Mouse (Mus musculus) mouse trophoblast stem cell (cell line): Measurements from ENCODE around the gene Klhl8.
"Not testable (repeated sequence)": the region's sequence is repeated elsewhere in the genome, so short reads cannot be mapped to it uniquely, and the experiment has no call there.

ENCODE experiments used
- in situ Hi-C, 2 experiments: fragments of 300-500 bp; cut with MseI, MboI; formaldehyde crosslinking; loops; 2 replicates in 1 of 2; 3 replicates in 1 of 2; pipeline ENCODE4 v1.15.1; 2025

Gene Klhl8

DNA sequence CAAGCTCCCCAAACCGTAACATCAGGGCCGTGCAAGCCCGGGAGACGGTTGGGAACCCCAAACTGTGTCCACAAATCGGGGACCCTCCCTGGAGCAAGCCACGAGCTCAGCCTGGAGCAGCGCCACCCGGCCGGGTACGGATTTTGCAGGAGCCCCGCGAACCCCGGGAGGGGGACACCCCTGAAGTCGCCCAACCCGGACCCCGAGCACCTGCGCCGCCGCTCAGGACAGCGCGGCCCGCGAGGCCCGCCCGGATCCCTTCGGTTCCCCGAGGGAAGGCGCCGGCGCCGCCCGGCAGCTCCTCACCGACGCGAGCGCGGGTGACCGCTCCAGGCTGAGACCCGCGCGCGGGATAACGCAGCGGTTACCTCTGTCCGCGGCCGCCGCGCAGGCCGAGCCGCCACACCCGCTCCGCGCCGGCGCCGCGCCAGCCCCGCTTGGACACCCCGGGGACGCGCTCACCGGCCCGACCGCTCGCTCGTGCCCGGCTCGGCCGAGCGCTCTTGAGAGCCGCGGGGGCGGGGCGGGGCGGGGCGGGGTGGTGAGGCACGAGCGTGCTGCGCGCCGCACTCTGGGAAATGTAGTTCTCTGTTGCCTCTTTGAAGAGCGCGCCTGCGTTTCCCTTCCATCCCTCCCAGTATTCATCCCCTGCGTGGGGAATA lies at the start of gene Klhl8:
Gene Klhl8 (minus strand): TSS at position 512 of the 662 bp plus-strand sequence.
- in situ Hi-C loops: no loop called here

DNA sequence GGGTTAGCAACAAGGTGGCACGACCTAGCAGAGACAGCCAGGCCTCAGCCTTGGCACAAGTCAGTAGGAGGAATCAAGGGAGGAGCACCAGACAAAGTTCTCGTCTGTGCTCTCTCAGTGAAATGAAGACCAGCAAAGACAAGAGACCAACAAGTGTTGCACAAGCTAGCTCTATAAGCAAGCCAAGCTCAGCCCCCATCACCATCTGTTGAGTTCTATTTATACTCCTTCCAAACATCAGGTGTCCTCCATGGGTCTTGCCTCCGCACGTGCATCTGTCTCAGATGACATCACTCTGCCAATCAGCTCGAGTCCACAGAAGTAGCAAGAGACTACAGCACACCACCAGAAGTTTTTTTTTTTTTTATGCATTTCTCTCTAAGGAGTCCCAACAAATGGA lies 43.6 kb upstream of the Klhl8 start:
- in situ Hi-C loops: no loop called here

DNA sequence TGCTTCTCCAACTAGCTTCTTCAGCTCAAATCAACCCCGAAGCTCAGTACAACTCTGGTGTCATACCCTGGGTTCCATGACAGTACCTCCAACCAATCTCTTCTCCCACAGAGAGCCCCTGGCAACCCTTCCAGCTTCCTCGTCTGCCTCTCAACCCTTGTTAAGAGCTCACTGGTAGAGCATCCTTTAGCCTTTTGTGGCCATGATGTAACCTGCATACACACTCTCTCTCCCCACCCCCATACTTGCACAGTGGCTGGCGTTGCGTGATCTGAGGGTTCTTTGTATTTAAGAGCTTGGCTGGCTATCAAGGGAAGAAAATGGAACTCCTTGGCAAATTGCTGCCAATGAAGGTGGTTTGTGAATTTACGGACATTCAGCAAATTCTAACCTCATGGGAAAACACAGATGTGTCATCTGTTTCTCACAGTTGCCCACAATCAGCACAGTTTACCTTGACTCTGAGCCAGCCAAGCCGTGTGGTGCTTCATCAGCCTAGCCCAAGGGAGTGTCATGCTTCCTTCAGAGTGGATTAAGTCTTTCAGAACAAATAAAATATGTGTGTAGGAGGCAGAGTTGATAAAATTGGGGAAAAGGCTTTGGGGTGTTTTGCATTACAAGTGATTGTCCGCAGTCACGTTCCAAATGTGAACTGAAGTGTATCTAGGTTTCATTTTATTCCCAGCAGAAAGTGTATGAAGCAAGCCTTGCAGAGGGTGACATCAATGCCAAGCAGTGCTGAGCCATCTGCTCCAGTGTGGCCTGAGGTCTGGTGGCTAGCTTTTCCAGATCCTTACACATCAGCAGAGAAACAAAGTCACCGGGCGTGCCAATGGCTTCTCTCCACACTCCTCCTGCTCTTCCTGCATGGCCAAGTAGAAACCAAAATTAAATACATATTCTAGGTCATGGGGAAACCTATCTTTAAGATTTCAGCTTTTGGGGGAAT lies 42.4 kb upstream of the Klhl8 start:
- in situ Hi-C loops: no loop called here

DNA sequence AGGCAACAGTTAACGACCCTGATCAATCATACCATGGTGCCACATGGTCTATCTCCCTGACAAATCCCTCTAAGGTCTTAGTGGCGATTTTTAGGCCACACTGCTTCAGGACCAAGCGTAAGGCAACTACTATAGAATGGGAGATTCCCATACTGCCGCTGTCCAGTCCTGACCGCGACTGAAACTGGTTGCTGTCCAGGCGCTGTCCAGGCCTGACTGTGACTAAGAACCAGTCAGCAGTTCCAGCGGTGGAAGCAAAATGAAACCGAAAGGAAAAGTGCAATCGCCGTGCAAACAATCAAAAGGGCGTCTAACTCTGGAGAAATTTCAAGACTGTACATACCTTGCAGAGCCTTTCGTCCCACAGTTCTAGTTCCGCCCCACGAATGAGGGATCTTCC lies 39.1 kb upstream of the Klhl8 start:
- in situ Hi-C loops: not testable (repeated sequence)

GRCm38 (mm10) chr5:103943183-103943582 lies 32.1 kb upstream of the Klhl8 start:
- in situ Hi-C loops: no loop called here

GRCm38 (mm10) chr5:103939856-103940255 lies 28.8 kb upstream of the Klhl8 start:
- in situ Hi-C loops: no loop called here

DNA sequence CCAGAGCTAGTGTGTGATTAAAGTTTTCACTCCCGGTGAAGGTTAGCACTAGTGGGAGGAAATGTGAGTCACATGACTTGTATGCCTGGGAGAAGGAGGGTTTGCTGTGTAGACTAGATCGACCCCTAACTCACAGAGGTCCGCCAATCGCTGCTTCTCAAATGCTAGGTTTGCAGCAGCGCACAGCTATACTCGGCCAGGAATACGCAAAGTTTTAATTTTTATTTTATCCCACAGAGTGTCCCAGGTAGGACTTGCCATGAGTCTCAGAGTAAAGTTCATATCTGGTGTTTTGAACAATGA lies 28.2 kb upstream of the Klhl8 start:
- in situ Hi-C loops: no loop called here

- in situ Hi-C loops: no loop called here
These were observed 27.7 kb upstream of the Klhl8 start for GRCm38 (mm10) chr5:103938547-103939349.

- in situ Hi-C loops: no loop called here
These were observed 26.0 kb upstream of the Klhl8 start for GRCm38 (mm10) chr5:103936906-103937589.

GRCm38 (mm10) chr5:103931924-103932323 lies 20.9 kb upstream of the Klhl8 start:
- in situ Hi-C loops: not testable (repeated sequence)

- in situ Hi-C loops: no loop called here
These were observed 19.5 kb upstream of the Klhl8 start for GRCm38 (mm10) chr5:103930511-103930910.

- in situ Hi-C loops: no loop called here
These were observed 17.1 kb upstream of the Klhl8 start for GRCm38 (mm10) chr5:103928196-103928550.

- in situ Hi-C loops: no loop called here
These were observed 16.6 kb upstream of the Klhl8 start for GRCm38 (mm10) chr5:103927429-103928195.

GRCm38 (mm10) chr5:103926398-103926797 lies 15.3 kb upstream of the Klhl8 start:
- in situ Hi-C loops: no loop called here

- in situ Hi-C loops: no loop called here
These were observed 12.7 kb upstream of the Klhl8 start for GRCm38 (mm10) chr5:103923755-103924154.

DNA sequence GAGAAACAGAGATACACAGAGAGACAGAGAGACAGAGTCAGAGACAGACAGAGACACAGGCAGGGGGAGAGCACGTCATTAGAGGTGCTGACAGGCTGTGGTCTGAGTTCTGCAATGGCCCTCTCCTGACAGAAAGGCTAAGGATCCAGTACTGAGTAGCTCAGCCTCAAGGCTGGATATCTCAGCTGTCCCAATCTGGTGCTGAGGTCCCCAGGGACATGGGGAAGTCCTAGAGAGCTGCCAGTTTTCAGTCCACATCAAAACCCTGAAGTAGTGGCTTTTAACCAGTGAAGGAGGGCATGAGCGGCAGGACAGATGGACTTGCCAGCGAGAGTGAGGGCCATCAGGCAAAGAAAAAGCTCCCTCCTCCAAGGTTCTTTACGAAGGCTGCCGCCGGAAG lies 12.0 kb upstream of the Klhl8 start:
- in situ Hi-C loops: no loop called here

DNA sequence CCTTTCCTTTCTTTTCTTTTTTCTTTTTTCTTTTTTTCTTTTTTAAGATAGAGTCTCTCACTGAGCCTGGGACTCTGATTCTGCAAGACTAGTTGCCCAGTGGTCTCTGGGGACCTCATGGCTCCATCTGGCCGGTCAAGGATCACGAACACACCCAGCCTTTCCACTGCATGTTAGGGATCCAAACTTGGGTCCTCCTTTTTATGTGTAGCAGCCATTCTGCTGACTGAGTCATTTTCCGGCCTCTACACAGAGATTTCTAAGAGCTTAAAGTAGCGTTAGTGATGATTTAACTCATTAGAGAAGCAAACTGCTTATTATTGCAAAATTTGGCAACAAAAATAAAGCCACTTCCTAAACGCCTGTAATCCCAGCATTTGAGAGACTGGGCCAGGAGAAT lies 11.4 kb upstream of the Klhl8 start:
- in situ Hi-C loops: no loop called here

DNA sequence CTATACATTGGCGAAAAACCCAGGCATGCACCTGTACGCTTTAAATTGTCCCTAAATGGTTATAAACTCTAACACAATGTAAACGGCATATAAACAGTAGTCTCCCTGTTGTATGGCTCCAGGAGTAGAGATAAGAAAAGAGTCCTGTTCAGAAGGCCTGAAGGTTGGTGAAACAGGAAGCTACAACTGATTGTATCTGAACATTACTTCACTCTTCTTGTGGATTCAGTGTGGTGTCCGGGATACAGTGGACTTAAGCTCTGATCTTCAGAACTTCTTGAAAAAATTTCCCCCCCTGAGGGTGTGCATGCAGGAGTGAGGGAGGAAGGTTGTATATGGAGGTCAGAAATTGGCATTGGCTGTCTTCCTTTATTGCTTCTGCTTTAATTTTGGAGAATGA lies 8.4 kb upstream of the Klhl8 start:
- in situ Hi-C loops: no loop called here

DNA sequence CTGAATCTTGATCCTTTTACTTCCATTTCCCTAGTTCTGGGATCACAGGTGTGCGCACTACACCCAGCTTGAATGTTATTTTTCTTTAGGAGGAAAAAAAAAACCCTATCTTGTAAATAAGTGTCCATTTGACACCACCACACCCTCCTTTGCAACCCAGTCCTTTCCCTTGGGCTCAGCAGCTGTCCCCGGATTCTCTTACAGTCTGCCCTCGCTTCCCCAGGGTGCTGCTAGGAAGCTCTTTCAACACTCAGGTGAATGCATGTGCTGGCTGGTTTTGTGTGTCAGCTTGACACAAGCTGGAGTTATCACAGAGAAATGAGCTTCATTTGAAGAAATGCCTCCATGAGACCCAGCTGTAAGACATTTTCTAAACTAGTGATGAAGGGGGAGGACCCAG lies 7.2 kb upstream of the Klhl8 start:
- in situ Hi-C loops: no loop called here

GRCm38 (mm10) chr5:103917357-103917895 lies 6.4 kb upstream of the Klhl8 start:
- in situ Hi-C loops: no loop called here
